Mouse (Mus musculus) ES-E14 (cell line): ENCODE results near the gene Arhgef1. TPM values are rescaled to one million over a fixed set of nuclear protein-coding genes. Genes with fewer than 3 reads are reported as not detected.

Source experiments
- DNase-seq: peaks from one replicate; pipeline ENCODE4 v3.0.0-alpha.2; 2013; ENCODE audit warnings: low read depth, low spot score
- H3K27ac ChIP-seq: 2 replicates; pipeline ENCODE4 v1.5.1; 2012; ENCODE audit warnings: low read depth, mild to moderate bottlenecking, low read length, moderate library complexity, mixed read lengths; ENCODE audit not compliant: poor library complexity, insufficient read depth, severe bottlenecking
- H3K36me3 ChIP-seq: 2 replicates; pipeline ENCODE4 v1.6.1; 2012; ENCODE audit warnings: mild to moderate bottlenecking, low read length, moderate library complexity, mixed read lengths; ENCODE audit not compliant: control insufficient read depth, poor library complexity, insufficient read depth, severe bottlenecking
- H3K4me1 ChIP-seq, 2 experiments: fragments of 150-350 bp in 1 of 2; sonication (generic) in 1 of 2; 2 replicates each; pipeline ENCODE4 v1.6.1; 2012; ENCODE audit warnings: low read length in 2 of 2, mild to moderate bottlenecking in 1 of 2, mixed read lengths in 1 of 2; ENCODE audit not compliant: control insufficient read depth in 2 of 2, insufficient read depth in 2 of 2, poor library complexity in 1 of 2
- H3K4me3 ChIP-seq, 2 experiments: fragments of 150-350 bp in 1 of 2; sonication (generic) in 1 of 2; 2 replicates each; pipeline ENCODE4 v1.5.1; 2012; ENCODE audit warnings: low read length in 2 of 2, low read depth in 1 of 2, mild to moderate bottlenecking in 1 of 2, mixed read lengths in 1 of 2; ENCODE audit not compliant: insufficient read depth in 1 of 2, poor library complexity in 1 of 2, severe bottlenecking in 1 of 2
- H3K9ac ChIP-seq: 2 replicates; pipeline ENCODE4 v1.6.1; 2012; ENCODE audit warnings: low read depth, mild to moderate bottlenecking, low read length, mixed read lengths; ENCODE audit not compliant: poor library complexity, insufficient read depth, severe bottlenecking
- H3K9me3 ChIP-seq: fragments of 150-350 bp; sonication (generic); 2 replicates; pipeline ENCODE4 v1.6.1; 2012; ENCODE audit warnings: low read depth, mild to moderate bottlenecking, low read length; ENCODE audit not compliant: control insufficient read depth, insufficient read depth
- CHD2 ChIP-seq: IDR thresholded peaks from 2 replicates; pipeline ENCODE4 v1.6.1; 2014; ENCODE audit warnings: mild to moderate bottlenecking, low read depth, low read length, inconsistent platforms
- HCFC1 ChIP-seq: IDR thresholded peaks from 2 replicates; pipeline ENCODE4 v1.6.1; 2012; ENCODE audit warnings: low read length, inconsistent platforms, borderline replicate concordance; ENCODE audit not compliant: insufficient read depth
- MAFK ChIP-seq: IDR thresholded peaks from 2 replicates; pipeline ENCODE4 v1.6.1; 2014; ENCODE audit warnings: mild to moderate bottlenecking, low read depth, low read length, inconsistent platforms; ENCODE audit not compliant: insufficient read depth
- ZC3H11A ChIP-seq: IDR thresholded peaks from 2 replicates; pipeline ENCODE4 v1.6.1; 2012; ENCODE audit warnings: low read depth, mild to moderate bottlenecking, inconsistent platforms, low read length, borderline replicate concordance
- ZNF384 ChIP-seq: IDR thresholded peaks from 2 replicates; pipeline ENCODE4 v1.6.1; 2012; ENCODE audit warnings: low read depth, low read length, inconsistent platforms
- in situ Hi-C, 2 experiments: fragments of 600-800 bp; cut with MboI; formaldehyde crosslinking; loops; one replicate each; pipeline ENCODE4 v1.15.1; 2025; ENCODE audit warnings: low sequenced_read_pairs in 2 of 2, inconsistent platforms in 1 of 2; ENCODE audit not compliant: unreplicated experiment in 2 of 2
- total RNA-seq: library from RNA; depleted of rRNA; stranded (reverse); fragments of 300-350 nt; gene quantifications from 2 replicates; pipeline ENCODE4 v1.2.3, GENCODE M21; 2012

Arhgef1 gene
- total RNA-seq, 1 experiment: 32.1 TPM

DNA sequence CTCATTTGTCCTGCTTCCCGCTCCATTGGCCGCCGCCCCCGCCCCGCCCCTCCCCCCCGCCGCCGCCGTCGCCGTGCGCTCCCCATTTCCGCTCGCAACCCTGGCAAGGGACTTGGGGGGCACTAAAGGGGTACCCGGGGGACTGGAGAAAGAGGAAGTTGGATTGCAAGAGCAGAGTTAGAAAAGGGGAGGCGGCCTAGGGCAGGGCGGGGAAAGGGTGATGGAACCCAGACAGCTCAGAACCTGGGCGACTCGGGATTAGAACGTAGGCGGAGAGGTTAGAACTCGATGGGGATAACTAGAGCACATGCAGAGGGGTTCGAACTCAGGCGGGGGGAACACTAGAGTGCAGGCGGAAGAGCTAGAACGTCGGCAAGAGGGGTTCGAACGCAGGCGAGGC lies 51.7 kb downstream of the Arhgef1 start:
- Histone ChIP-seq H3K9me3 (no peaks in the 10 kb centered on the region), H3K36me3 (no peaks in the 10 kb centered on the region), H3K4me1 (peaks cover 0 to 9% of the 10 kb centered on the region in 2 experiments; a peak in 2 of 4 replicates), H3K4me3 (peak overlapping the region; percentile 45 to 61), H3K9ac (0 out of 2 replicates have a peak overlapping the region, but pooled peaks have one; percentile 5), H3K27ac (no peak overlapping the region)
- TF ChIP-seq MAFK (no peak), CHD2 (no peak), ZNF384 (no peak), ZC3H11A (no peak), HCFC1 (no peak)
- no peak for DNase-seq
- in situ Hi-C loops: loop anchor here in 1 of 2 experiments (25.0 kb wide), 1 partner anchor 342 kb away; the partner anchor contains the start of gene Phldb3

DNA sequence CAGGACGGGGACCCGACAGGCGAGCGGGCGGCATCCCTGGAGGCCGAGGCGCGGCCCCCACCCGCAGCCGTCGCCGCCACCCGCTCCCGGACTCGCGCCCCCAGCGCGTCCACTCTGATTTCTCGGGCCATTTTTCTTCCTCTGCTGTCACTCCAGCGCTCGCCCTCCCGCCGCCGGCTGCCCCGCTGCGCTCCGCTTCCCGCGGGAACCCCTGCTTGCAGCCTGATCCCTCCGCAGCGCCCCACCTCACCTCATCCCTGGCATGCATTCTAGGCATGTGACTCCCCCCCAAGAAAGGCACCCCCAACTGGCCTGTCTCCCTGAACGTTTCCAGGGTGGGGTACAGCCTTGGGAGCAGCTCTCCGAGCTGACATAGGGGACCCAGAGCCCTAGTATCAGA lies 52.5 kb downstream of the Arhgef1 start:
- peak overlapping the region; percentile 45 to 61 for H3K4me3 ChIP-seq
- no peak for DNase-seq
- 0 out of 2 replicates have a peak overlapping the region, but pooled peaks have one; percentile 5 for H3K9ac ChIP-seq
- in situ Hi-C loops: loop anchor here in 1 of 2 experiments (25.0 kb wide), 1 partner anchor 343 kb away; the partner anchor contains the start of gene Phldb3
- TF ChIP-seq ZC3H11A: no peak
- TF ChIP-seq CHD2: no peak
- no peak for TF ChIP-seq ZNF384
- TF ChIP-seq MAFK: no peak
- TF ChIP-seq HCFC1: no peak
- H3K9me3 ChIP-seq: no peaks in the 10 kb centered on the region
- H3K27ac ChIP-seq: no peak overlapping the region
- peaks cover 0 to 4% of the 10 kb centered on the region in 2 experiments; a peak in 1 of 4 replicates for H3K4me1 ChIP-seq
- H3K36me3 ChIP-seq: no peaks in the 10 kb centered on the region

DNA sequence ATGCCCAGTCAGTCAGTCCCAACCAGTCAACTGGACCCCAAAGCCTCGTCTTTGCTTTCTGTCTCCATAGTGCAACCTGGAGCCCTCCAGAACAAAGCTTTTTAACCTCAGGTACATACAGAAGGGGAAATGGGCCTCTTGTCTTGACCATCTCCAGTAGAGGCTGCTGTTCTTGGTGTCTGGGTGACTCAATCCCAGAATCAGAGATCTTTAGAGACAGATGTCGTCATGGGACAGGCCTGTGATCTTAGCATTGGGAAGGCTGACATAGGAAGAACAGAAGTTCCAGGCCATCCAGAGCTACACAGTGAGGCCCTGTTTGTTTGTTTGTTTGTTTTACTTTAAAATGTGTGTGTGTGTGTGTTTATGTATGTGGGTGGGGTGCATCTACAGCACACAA lies 61.6 kb downstream of the Arhgef1 start:
- no peak overlapping the region for H3K27ac ChIP-seq
- TF ChIP-seq ZC3H11A (no peak), ZNF384 (no peak), CHD2 (no peak)
- H3K4me1 ChIP-seq: no peaks in the 10 kb centered on the region; a peak in 1 of 4 replicates
- H3K36me3 ChIP-seq: no peaks in the 10 kb centered on the region
- DNase-seq: no peak
- in situ Hi-C loops: loop anchor here in 1 of 2 experiments (10.0 to 25.0 kb wide), 2 partner anchors 119 to 352 kb away; partner anchors contain the start of gene Phldb3
- no peaks in the 10 kb centered on the region for H3K9me3 ChIP-seq
- no peak overlapping the region for H3K9ac ChIP-seq
- H3K4me3 ChIP-seq: no peak overlapping the region

DNA sequence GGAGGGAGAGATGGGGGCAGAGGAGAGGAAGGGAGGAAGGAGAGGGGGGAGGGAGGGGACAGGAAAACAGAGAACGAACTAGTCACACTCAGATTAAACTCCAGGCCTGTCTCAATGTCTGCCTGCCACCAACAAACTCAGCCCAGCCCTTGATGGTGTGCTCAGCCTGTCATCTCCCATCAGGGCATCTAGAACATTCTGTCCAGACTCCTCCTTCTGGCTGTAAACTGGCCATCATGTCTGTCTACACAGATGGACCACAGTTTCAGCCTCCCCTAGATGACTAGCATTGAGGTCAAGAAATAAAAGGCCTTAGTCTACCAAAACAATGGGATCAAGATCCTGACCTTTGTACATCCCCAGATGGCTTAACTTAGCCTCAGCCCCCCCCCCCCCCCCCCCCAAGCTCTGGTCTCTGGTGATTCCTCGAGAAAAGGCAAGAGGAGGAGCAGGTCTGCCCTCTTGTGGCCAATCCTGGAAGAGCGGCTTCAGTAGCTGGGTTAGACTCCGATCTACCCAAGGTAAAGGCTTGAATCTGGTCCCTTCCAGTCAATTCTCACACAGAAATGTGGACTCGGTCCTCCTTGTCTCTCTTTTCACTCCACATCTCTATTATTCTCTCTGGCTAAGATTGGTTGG lies 62.3 kb downstream of the Arhgef1 start:
- no peak overlapping the region for H3K4me3 ChIP-seq
- peak; percentile 54 for TF ChIP-seq ZC3H11A
- TF ChIP-seq MAFK: no peak
- no peaks in the 10 kb centered on the region; a peak in 1 of 4 replicates for H3K4me1 ChIP-seq
- DNase-seq: peak; percentile 72
- H3K27ac ChIP-seq: no peak overlapping the region
- in situ Hi-C loops: loop anchor here in 1 of 2 experiments (10.0 to 25.0 kb wide), 2 partner anchors 120 to 353 kb away; partner anchors contain the start of gene Phldb3
- peaks cover 4% of the 10 kb centered on the region; the same call in 1 of the 2 replicates for H3K36me3 ChIP-seq
- no peaks in the 10 kb centered on the region for H3K9me3 ChIP-seq
- H3K9ac ChIP-seq: no peak overlapping the region; the same call in 1 of the 2 replicates

DNA sequence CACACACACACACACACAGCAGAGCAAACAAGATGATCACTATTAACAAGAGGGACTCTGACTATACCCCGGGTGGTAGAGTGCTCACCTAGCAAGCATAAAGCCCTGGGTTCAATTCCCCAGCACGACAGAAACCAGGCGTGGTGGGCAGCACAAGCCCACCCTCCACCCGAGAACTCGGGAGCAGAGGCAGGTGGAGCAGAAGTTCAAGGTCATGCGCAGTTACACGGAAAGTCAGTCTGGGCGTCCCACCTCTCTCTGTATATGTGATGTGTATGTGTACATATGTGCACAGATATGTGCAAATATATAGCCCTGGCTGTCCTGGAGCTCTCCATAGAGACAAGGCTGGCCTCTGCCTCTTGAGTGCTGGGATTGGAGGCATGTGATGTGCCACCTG lies 65.3 kb downstream of the Arhgef1 start:
- no peak for TF ChIP-seq ZNF384
- TF ChIP-seq CHD2: no peak
- TF ChIP-seq MAFK: no peak
- no peak for TF ChIP-seq ZC3H11A
- no peak for TF ChIP-seq HCFC1
- H3K9ac ChIP-seq: no peak overlapping the region
- DNase-seq: no peak

More for the DNA sequence above, 65.3 kb downstream of the Arhgef1 start:
- in situ Hi-C loops: loop anchor here in 1 of 2 experiments (10.0 to 25.0 kb wide), 2 partner anchors 123 to 356 kb away; partner anchors contain the start of gene Phldb3
- Histone ChIP-seq H3K4me3 (no peak overlapping the region), H3K27ac (no peak overlapping the region), H3K4me1 (peaks cover 0 to 2% of the 10 kb centered on the region in 2 experiments; a peak in 1 of 4 replicates), H3K36me3 (peaks cover 5% of the 10 kb centered on the region; the same call in 1 of the 2 replicates), H3K9me3 (no peaks in the 10 kb centered on the region)
